Mouse (Mus musculus) MEL (cell line): ENCODE measurements around the gene Pxmp4. TPM values are rescaled to one million over a fixed set of nuclear protein-coding genes. Genes with fewer than 3 reads are reported as not detected.

ENCODE experiments used
- DNase-seq: peaks from one replicate; pipeline ENCODE4 v3.0.0; 2011; ENCODE audit warnings: low read depth, low spot score
- H3K27ac ChIP-seq: 2 replicates; pipeline ENCODE4 v1.5.1; 2012; ENCODE audit warnings: low read depth, mild to moderate bottlenecking, control low read depth, low read length, moderate library complexity; ENCODE audit not compliant: control insufficient read depth
- H3K27me3 ChIP-seq, 2 experiments: fragments of 150-350 bp in 1 of 2; sonication (generic) in 1 of 2; 2 replicates each; pipeline ENCODE4 v1.6.1; 2012; ENCODE audit warnings: low read length in 2 of 2, mild to moderate bottlenecking in 2 of 2, improper control_type of control experiment in 1 of 2, moderate library complexity in 1 of 2; ENCODE audit not compliant: insufficient read depth in 2 of 2, control insufficient read depth in 1 of 2
- H3K36me3 ChIP-seq, 2 experiments: 2 replicates each; pipeline ENCODE4 v1.6.1; 2012 to 2014; ENCODE audit warnings: low read length in 2 of 2, improper control_type of control experiment in 1 of 2, inconsistent platforms in 1 of 2, mild to moderate bottlenecking in 1 of 2; ENCODE audit not compliant: insufficient read depth in 2 of 2, control insufficient read depth in 1 of 2
- H3K4me1 ChIP-seq, 2 experiments: fragments of 150-350 bp in 1 of 2; sonication (generic) in 1 of 2; 2 replicates each; pipeline ENCODE4 v1.6.1; 2012; ENCODE audit warnings: low read length in 2 of 2, improper control_type of control experiment in 1 of 2, mild to moderate bottlenecking in 1 of 2; ENCODE audit not compliant: insufficient read depth in 2 of 2, control insufficient read depth in 1 of 2
- H3K4me3 ChIP-seq, 2 experiments: fragments of 150-350 bp in 1 of 2; sonication (generic) in 1 of 2; 2 replicates each; pipeline ENCODE4 v1.5.1; 2012; ENCODE audit warnings: low read depth in 2 of 2, low read length in 2 of 2, mild to moderate bottlenecking in 2 of 2, moderate library complexity in 2 of 2, control low read depth in 1 of 2, improper control_type of control experiment in 1 of 2; ENCODE audit not compliant: control insufficient read depth in 1 of 2, insufficient read depth in 1 of 2
- H3K79me2 ChIP-seq: 2 replicates; pipeline ENCODE4 v1.6.1; 2012; ENCODE audit warnings: mild to moderate bottlenecking, low read length, moderate library complexity; ENCODE audit not compliant: control insufficient read depth, poor library complexity, insufficient read depth
- H3K9ac ChIP-seq: 2 replicates; pipeline ENCODE4 v1.6.1; 2012; ENCODE audit warnings: low read depth, mild to moderate bottlenecking, control low read depth, low read length, moderate library complexity; ENCODE audit not compliant: control insufficient read depth, poor library complexity, severe bottlenecking
- H3K9me3 ChIP-seq: fragments of 150-350 bp; sonication (generic); replicated peaks from 2 replicates; pipeline ENCODE4 v1.6.1; 2012; ENCODE audit warnings: mild to moderate bottlenecking, low read length, improper control_type of control experiment, moderate library complexity; ENCODE audit not compliant: insufficient read depth
- BHLHE40 ChIP-seq: IDR thresholded peaks from 2 replicates; pipeline ENCODE4 v1.6.1; 2012; ENCODE audit warnings: low read depth, mild to moderate bottlenecking, inconsistent platforms, low read length, improper control_type of control experiment, borderline replicate concordance
- CHD2 ChIP-seq: IDR thresholded peaks from 2 replicates; pipeline ENCODE4 v1.6.1; 2011; ENCODE audit warnings: low read length, improper control_type of control experiment
- CTCF ChIP-seq, 3 experiments: IDR thresholded peaks in 2 of 3; conservative IDR thresholded peaks in 1 of 3; 2 replicates each; pipeline ENCODE4 v1.5.1; 2011 to 2012; ENCODE audit warnings: low read length in 3 of 3, low read depth in 2 of 3, mild to moderate bottlenecking in 2 of 3, improper control_type of control experiment in 1 of 3, inconsistent platforms in 1 of 3, mixed read lengths in 1 of 3, moderate library complexity in 1 of 3; ENCODE audit not compliant: control insufficient read depth in 1 of 3, insufficient read depth in 1 of 3, poor library complexity in 1 of 3, severe bottlenecking in 1 of 3
- E2F4 ChIP-seq: IDR thresholded peaks from 2 replicates; pipeline ENCODE4 v1.6.1; 2011; ENCODE audit warnings: low read depth, low read length, improper control_type of control experiment, borderline replicate concordance
- EP300 ChIP-seq, 2 experiments: IDR thresholded peaks; 2 replicates each; pipeline ENCODE4 v1.6.1; 2011; ENCODE audit warnings: improper control_type of control experiment in 2 of 2, low read length in 2 of 2, low read depth in 1 of 2, mild to moderate bottlenecking in 1 of 2
- ETS1 ChIP-seq: IDR thresholded peaks from 2 replicates; pipeline ENCODE4 v1.6.1; 2012; ENCODE audit warnings: low read depth, mild to moderate bottlenecking, inconsistent platforms, low read length, improper control_type of control experiment, moderate library complexity
- GABPA ChIP-seq: IDR thresholded peaks from 2 replicates; pipeline ENCODE4 v1.6.1; 2012; ENCODE audit warnings: low read depth, mild to moderate bottlenecking, inconsistent platforms, low read length, improper control_type of control experiment, moderate library complexity
- GATA1 ChIP-seq: IDR thresholded peaks from 2 replicates; pipeline ENCODE4 v1.6.1; 2011; ENCODE audit warnings: low read depth, low read length, improper control_type of control experiment
- HCFC1 ChIP-seq: IDR thresholded peaks from 2 replicates; pipeline ENCODE4 v1.6.1; 2012; ENCODE audit warnings: low read depth, mild to moderate bottlenecking, inconsistent platforms, low read length, improper control_type of control experiment, moderate library complexity
- JUND ChIP-seq: IDR thresholded peaks from 2 replicates; pipeline ENCODE4 v1.6.1; 2011; ENCODE audit warnings: low read depth, mild to moderate bottlenecking, improper control_type of control experiment, low read length
- MAFK ChIP-seq: IDR thresholded peaks from 2 replicates; pipeline ENCODE4 v1.6.1; 2011; ENCODE audit warnings: low read depth, mild to moderate bottlenecking, low read length, improper control_type of control experiment, borderline replicate concordance
- MAX ChIP-seq: IDR thresholded peaks from 2 replicates; pipeline ENCODE4 v1.6.1; 2011; ENCODE audit warnings: low read length, improper control_type of control experiment
- MAZ ChIP-seq: IDR thresholded peaks from 2 replicates; pipeline ENCODE4 v1.6.1; 2012; ENCODE audit warnings: low read depth, mild to moderate bottlenecking, inconsistent platforms, low read length, improper control_type of control experiment
- MXI1 ChIP-seq: IDR thresholded peaks from 2 replicates; pipeline ENCODE4 v1.6.1; 2011; ENCODE audit warnings: mild to moderate bottlenecking, low read depth, low read length, improper control_type of control experiment
- MYB ChIP-seq: IDR thresholded peaks from 2 replicates; pipeline ENCODE4 v1.6.1; 2011; ENCODE audit warnings: mild to moderate bottlenecking, low read depth, low read length, improper control_type of control experiment
- MYC ChIP-seq: IDR thresholded peaks from 2 replicates; pipeline ENCODE4 v1.6.1; 2011; ENCODE audit warnings: low read depth, mild to moderate bottlenecking, low read length, improper control_type of control experiment, moderate library complexity
- NRF1 ChIP-seq: IDR thresholded peaks from 2 replicates; pipeline ENCODE4 v1.6.1; 2014; ENCODE audit warnings: low read depth, mild to moderate bottlenecking, inconsistent platforms, low read length, improper control_type of control experiment, moderate library complexity; ENCODE audit not compliant: poor library complexity, insufficient read depth, severe bottlenecking
- POLR2A ChIP-seq, 2 experiments: IDR thresholded peaks; 2 replicates each; pipeline ENCODE4 v1.6.1; 2011 to 2012; ENCODE audit warnings: low read length in 2 of 2, mild to moderate bottlenecking in 2 of 2, control low read depth in 1 of 2, improper control_type of control experiment in 1 of 2, low read depth in 1 of 2, moderate library complexity in 1 of 2; ENCODE audit not compliant: control insufficient read depth in 1 of 2, insufficient read depth in 1 of 2, poor library complexity in 1 of 2
- POLR2AphosphoS2 ChIP-seq: IDR thresholded peaks from 2 replicates; pipeline ENCODE4 v1.6.1; 2011; ENCODE audit warnings: low read length, improper control_type of control experiment
- RAD21 ChIP-seq: IDR thresholded peaks from 2 replicates; pipeline ENCODE4 v1.6.1; 2011; ENCODE audit warnings: mild to moderate bottlenecking, low read depth, low read length, improper control_type of control experiment
- RCOR1 ChIP-seq: IDR thresholded peaks from 2 replicates; pipeline ENCODE4 v1.6.1; 2012; ENCODE audit warnings: low read depth, mild to moderate bottlenecking, inconsistent platforms, low read length, improper control_type of control experiment
- SMC3 ChIP-seq: IDR thresholded peaks from 2 replicates; pipeline ENCODE4 v1.6.1; 2011; ENCODE audit warnings: low read depth, low read length, improper control_type of control experiment
- TAL1 ChIP-seq: IDR thresholded peaks from 2 replicates; pipeline ENCODE4 v1.6.1; 2012; ENCODE audit warnings: mild to moderate bottlenecking, inconsistent platforms, low read length, moderate library complexity, mixed read lengths
- UBTF ChIP-seq: IDR thresholded peaks from 2 replicates; pipeline ENCODE4 v1.6.1; 2012; ENCODE audit warnings: low read depth, mild to moderate bottlenecking, inconsistent platforms, low read length, improper control_type of control experiment, moderate library complexity, borderline replicate concordance; ENCODE audit not compliant: insufficient read depth
- USF1 ChIP-seq: IDR thresholded peaks from 2 replicates; pipeline ENCODE4 v1.6.1; 2014; ENCODE audit warnings: low read depth, mild to moderate bottlenecking, inconsistent platforms, low read length, improper control_type of control experiment, moderate library complexity
- USF2 ChIP-seq, 2 experiments: IDR thresholded peaks; 2 replicates each; pipeline ENCODE4 v1.6.1; 2011 to 2012; ENCODE audit warnings: improper control_type of control experiment in 2 of 2, low read length in 2 of 2, borderline replicate concordance in 1 of 2, inconsistent platforms in 1 of 2, low read depth in 1 of 2, mild to moderate bottlenecking in 1 of 2; ENCODE audit not compliant: insufficient read depth in 1 of 2
- ZC3H11A ChIP-seq: IDR thresholded peaks from 2 replicates; pipeline ENCODE4 v1.6.1; 2012; ENCODE audit warnings: low read depth, mild to moderate bottlenecking, inconsistent platforms, low read length, improper control_type of control experiment
- ZMIZ1 ChIP-seq: IDR thresholded peaks from 2 replicates; pipeline ENCODE4 v1.6.1; 2012; ENCODE audit warnings: low read depth, mild to moderate bottlenecking, inconsistent platforms, low read length, improper control_type of control experiment, moderate library complexity
- ZNF384 ChIP-seq: IDR thresholded peaks from 2 replicates; pipeline ENCODE4 v1.6.1; 2012; ENCODE audit warnings: low read depth, mild to moderate bottlenecking, inconsistent platforms, low read length, improper control_type of control experiment
- polyA plus RNA-seq, 2 experiments: library from polyadenylated mRNA; stranded (reverse) in 1 of 2; unstranded in 1 of 2; fragments of >175 nt in 1 of 2; fragments of >200 nt in 1 of 2; gene quantifications; 2 replicates each; pipeline versions ENCODE4 v1.2.1 to v1.2.4; 2012; ENCODE audit warnings: low replicate concordance in 2 of 2, low read depth in 1 of 2; ENCODE audit not compliant: insufficient read length in 2 of 2, insufficient read depth in 1 of 2, missing spikeins in 1 of 2
- total RNA-seq: library from RNA; depleted of rRNA; stranded (reverse); fragments of 300-350 nt; gene quantifications from 2 replicates; pipeline ENCODE4 v1.2.3, GENCODE M21; 2012

The Pxmp4 gene
- total and polyA plus RNA-seq, 3 experiments, result 5.9 to 12.2 TPM; not detected in 1

GRCm38 (mm10) chr2:154563612-154564170 lies 39.8 kb downstream of the Pxmp4 start:
- H3K36me3 ChIP-seq, result peaks cover 6 to 13% of the 10 kb centered on the region in 2 experiments
- H3K9ac ChIP-seq, result no peak overlapping the region
- H3K79me2 ChIP-seq, result peaks cover 25% of the 10 kb centered on the region
- no peak for TF ChIP-seq ZC3H11A
- TF ChIP-seq BHLHE40, result no peak
- TF ChIP-seq ZMIZ1, result no peak
- no peak overlapping the region for H3K27ac ChIP-seq
- DNase-seq, result no peak
- H3K27me3 ChIP-seq, result no peaks in the 10 kb centered on the region
- H3K4me3 ChIP-seq, result no peak overlapping the region
- peaks cover 0 to 12% of the 10 kb centered on the region in 2 experiments; a peak in 3 of 4 replicates for H3K4me1 ChIP-seq
- no peaks in the 10 kb centered on the region for H3K9me3 ChIP-seq

GRCm38 (mm10) chr2:154558264-154559039 lies 45.1 kb downstream of the Pxmp4 start, which contains the start of gene Necab3:
Necab3 (minus strand) TSS chr2:154558890.
- peaks cover 6 to 9% of the 10 kb centered on the region in 2 experiments for H3K36me3 ChIP-seq
- TF ChIP-seq USF2 (IDR thresholded peaks at IDR 0.05; ENCODE audit: borderline replicate concordance in 1 of 2, insufficient read depth in 1 of 2, low read depth in 1 of 2, low read length in 2 of 2) (no peak), MAZ (no peak), MYC (no peak), EP300 (IDR thresholded peaks at IDR 0.05; ENCODE audit: low read depth in 1 of 2, low read length in 2 of 2) (no peak), CHD2 (no peak), MYB (no peak), RCOR1 (no peak), ZNF384 (no peak), NRF1 (0 out of 2 replicates have a peak, but pooled peaks have one; percentile 9), USF1 (no peak), BHLHE40 (no peak), MAX (no peak), ETS1 (no peak), POLR2AphosphoS2 (peak; percentile 48; the same call in 1 of the 2 replicates), E2F4 (no peak), POLR2A (IDR thresholded peaks at IDR 0.05; ENCODE audit: control insufficient read depth in 1 of 2, insufficient read depth in 1 of 2, low read depth in 1 of 2, low read length in 2 of 2, poor library complexity in 1 of 2) (peak; percentile 35 to 59; a peak in 2 of 4 replicates), ZMIZ1 (no peak), UBTF (no peak), ZC3H11A (no peak), SMC3 (no peak), MXI1 (peak; percentile 46), MAFK (no peak), GABPA (no peak), CTCF (IDR thresholded peaks at IDR 0.05 in 2 of 3, conservative IDR thresholded peaks at IDR 0.05 in 1 of 3; ENCODE audit: control insufficient read depth in 1 of 3, insufficient read depth in 1 of 3, low read depth in 2 of 3, low read length in 3 of 3, poor library complexity in 1 of 3, severe bottlenecking in 1 of 3) (no peak), TAL1 (no peak), HCFC1 (no peak), GATA1 (no peak), RAD21 (no peak), JUND (no peak)

More at GRCm38 (mm10) chr2:154558264-154559039, 45.1 kb downstream of the Pxmp4 start, which contains the start of gene Necab3:
- Histone ChIP-seq H3K9ac (peak within 1 kb of the TSS; percentile 27), H3K9me3 (no peaks in the 10 kb centered on the region), H3K27me3 (no peaks in the 10 kb centered on the region), H3K27ac (no peak within 1 kb of the TSS), H3K4me1 (peaks cover 0 to 14% of the 10 kb centered on the region in 2 experiments; a peak in 2 of 4 replicates), H3K79me2 (no peaks in the 10 kb centered on the region), H3K4me3 (peak within 1 kb of the TSS; percentile 24 to 26)
- peak; percentile 67 for DNase-seq
